In genomic region chr9:37414666-37415065, GRCm38 (mm10) we compare ENCODE assay signal across 24 mouse cellular contexts. TPM values are rescaled to one million over a fixed set of nuclear protein-coding genes. Genes with fewer than 3 reads are reported as not detected.
A peak's percentile ranks its signal among the peaks of the same experiment; 100 is the strongest.
DNase-seq lines count a peak whose midpoint lies in the region; ATAC-seq and TF ChIP-seq lines count a peak whose summit lies in the region.
"Had no signal": no experiment of that assay in that cellular context is flagged by ENCODE, and none has a peak within 500 bp of the region (broad histone marks: within the 10 kb centered on the region; RNA-seq: fewer than 3 reads in every experiment).

No protein-coding gene starts in this region.

- H3K36me3 ChIP-seq in forebrain, embryonic 11.5 days (ENCODE audit: control insufficient read depth, insufficient read depth, low read length), result no peaks in the 10 kb centered on the region
- no peaks in the 10 kb centered on the region for H3K36me3 ChIP-seq in forebrain, postnatal 0 days (ENCODE audit: insufficient read depth)
- H3K36me3 ChIP-seq in heart, embryonic 10.5 days, result no peaks in the 10 kb centered on the region
- H3K36me3 ChIP-seq in heart, embryonic 11.5 days (ENCODE audit: control insufficient read depth, insufficient read depth, low read length), result no peaks in the 10 kb centered on the region
- no peaks in the 10 kb centered on the region for H3K36me3 ChIP-seq in liver, adult 2 months (ENCODE audit: control insufficient read depth, insufficient read depth, low read length)
- H3K36me3 ChIP-seq: G1E had no signal

- H3K9me3 ChIP-seq in forebrain, embryonic 11.5 days (ENCODE audit: control insufficient read depth, low read length), result no peaks in the 10 kb centered on the region
- no peaks in the 10 kb centered on the region for H3K9me3 ChIP-seq in forebrain, postnatal 0 days (ENCODE audit: low read length)
- H3K9me3 ChIP-seq in heart, embryonic 10.5 days, result no peaks in the 10 kb centered on the region
- H3K9me3 ChIP-seq in heart, embryonic 11.5 days (replicated peaks; ENCODE audit: control insufficient read depth, low read length), result no peaks in the 10 kb centered on the region
- H3K9me3 ChIP-seq: G1E had no signal

- 90% methylated on average over 3 of the region's 3 CpGs for WGBS in forebrain, embryonic 11.5 days
- 81% methylated on average over 3 of the region's 3 CpGs for WGBS in forebrain, postnatal 0 days
- 82% methylated on average over 3 of the region's 3 CpGs for WGBS in heart, embryonic 10.5 days
- 73% methylated on average over 3 of the region's 3 CpGs for WGBS in heart, embryonic 11.5 days (ENCODE audit: insufficient replicate concordance)
- 39% methylated on average over 3 of the region's 3 CpGs for WGBS in liver, adult 2 months

- intact Hi-C loops in heart, postnatal 25 days (cut with DNase I), result no loop called here

- H3K79me2 ChIP-seq in liver, adult 2 months (ENCODE audit: control insufficient read depth, insufficient read depth, low read length), result no peaks in the 10 kb centered on the region

- H3K9ac ChIP-seq in forebrain, embryonic 11.5 days (ENCODE audit: low read length), result no peak overlapping the region
- no peak overlapping the region for H3K9ac ChIP-seq in forebrain, postnatal 0 days
- no peak overlapping the region for H3K9ac ChIP-seq in heart, embryonic 11.5 days (ENCODE audit: low read depth, low read length)
- no peak overlapping the region for H3K9ac ChIP-seq in liver, adult 2 months (ENCODE audit: low read depth, low read length)

- H3K4me3 ChIP-seq in forebrain, embryonic 11.5 days (ENCODE audit: low read depth, low read length), result no peak overlapping the region
- H3K4me3 ChIP-seq in forebrain, postnatal 0 days (ENCODE audit: low read depth, low read length), result no peak overlapping the region
- no peak overlapping the region for H3K4me3 ChIP-seq in heart, embryonic 10.5 days
- no peak overlapping the region for H3K4me3 ChIP-seq in heart, embryonic 11.5 days (ENCODE audit: low read depth, low read length)
- H3K4me3 ChIP-seq in liver, adult 2 months (ENCODE audit: insufficient read depth, low read depth, low read length), result no peak overlapping the region

- no peak overlapping the region for H3K4me2 ChIP-seq in forebrain, embryonic 11.5 days (ENCODE audit: low read depth, low read length, severe bottlenecking)
- no peak overlapping the region for H3K4me2 ChIP-seq in forebrain, postnatal 0 days (ENCODE audit: low read depth)
- no peak overlapping the region for H3K4me2 ChIP-seq in heart, embryonic 11.5 days

- no peak for ATAC-seq in forebrain, embryonic 11.5 days (replicated peaks; ENCODE audit: low FRiP score)
- ATAC-seq in forebrain, postnatal 0 days, result no peak
- ATAC-seq in heart, embryonic 11.5 days (replicated peaks; ENCODE audit: insufficient number of reproducible peaks, low FRiP score, low TSS enrichment), result no peak
- ATAC-seq: activated CD4-positive, CD25-positive, alpha-beta regulatory T cell, adult 4 months; CD4-positive, CD25-positive, alpha-beta regulatory T cell, adult 4 months; Patski had no signal

- H3K27ac ChIP-seq in forebrain, embryonic 11.5 days (ENCODE audit: low read depth, low read length), result no peak overlapping the region
- no peak overlapping the region for H3K27ac ChIP-seq in forebrain, postnatal 0 days (ENCODE audit: low read depth, low read length)
- H3K27ac ChIP-seq in heart, embryonic 10.5 days, result no peak overlapping the region
- H3K27ac ChIP-seq in heart, embryonic 11.5 days (ENCODE audit: low read depth, low read length), result no peak overlapping the region
- H3K27ac ChIP-seq in liver, adult 2 months (replicated peaks; ENCODE audit: insufficient read depth, low read depth, low read length), result no peak overlapping the region

- no peaks in the 10 kb centered on the region for H3K27me3 ChIP-seq in forebrain, embryonic 11.5 days (ENCODE audit: control insufficient read depth, insufficient read depth, low read length)
- no peaks in the 10 kb centered on the region for H3K27me3 ChIP-seq in forebrain, postnatal 0 days (ENCODE audit: insufficient read depth, low read length)
- peaks cover 15% of the 10 kb centered on the region for H3K27me3 ChIP-seq in heart, embryonic 10.5 days (ENCODE audit: insufficient read depth, poor library complexity, severe bottlenecking)
- H3K27me3 ChIP-seq in heart, embryonic 11.5 days (ENCODE audit: control insufficient read depth, insufficient read depth, low read length), result no peaks in the 10 kb centered on the region; the same call in 1 of the 2 replicates
- no peaks in the 10 kb centered on the region for H3K27me3 ChIP-seq in liver, adult 2 months (ENCODE audit: control insufficient read depth, insufficient read depth, low read length)
- H3K27me3 ChIP-seq: Patski had no signal

- no peak for TF ChIP-seq POLR2A in liver, adult 2 months (IDR thresholded peaks at IDR 0.05; ENCODE audit: extremely low read depth, insufficient read depth, low read length)

- peak; percentile 6 for DNase-seq in forebrain, embryonic 11.5 days (ENCODE audit: low spot score)
- DNase-seq in forebrain, postnatal 0 days, result no peak
- peak; percentile 72 for DNase-seq in heart, adult 11 months
- DNase-seq in heart, postnatal 25 days (ENCODE audit: low spot score), result no peak
- peak; percentile 10 for DNase-seq in heart, embryonic 10.5 days (ENCODE audit: low spot score)
- peak; percentile 80 for DNase-seq in liver, adult 2 months (ENCODE audit: extremely low read depth, low read depth, low spot score)
- DNase-seq in liver, result no peak
- DNase-seq: adrenal gland, adult 2 months; adrenal gland, adult 8-10 months; adrenal gland, postnatal 10 days; adrenal gland, postnatal 14 days; adrenal gland, postnatal 25 days; adrenal gland, postnatal 36 days; B cell, adult 2 months; cerebellum, adult 11 months; cerebellum, adult 11-12 months had no signal

- no peaks in the 10 kb centered on the region for H3K4me1 ChIP-seq in forebrain, embryonic 11.5 days (replicated peaks; ENCODE audit: control insufficient read depth, insufficient read depth, low read length)
- H3K4me1 ChIP-seq in forebrain, postnatal 0 days (ENCODE audit: insufficient read depth), result no peaks in the 10 kb centered on the region
- peaks cover 16% of the 10 kb centered on the region; the same call in 1 of the 2 replicates for H3K4me1 ChIP-seq in heart, embryonic 10.5 days
- H3K4me1 ChIP-seq in heart, embryonic 11.5 days (ENCODE audit: control insufficient read depth, insufficient read depth, low read length), result no peaks in the 10 kb centered on the region
- no peaks in the 10 kb centered on the region for H3K4me1 ChIP-seq in liver, adult 2 months (ENCODE audit: control insufficient read depth, insufficient read depth, low read length)

- TF ChIP-seq CTCF in forebrain, postnatal 0 days (IDR thresholded peaks at IDR 0.05; ENCODE audit: low read depth), result no peak
- TF ChIP-seq CTCF in liver, adult 2 months (IDR thresholded peaks at IDR 0.05; ENCODE audit: low read depth, low read length), result no peak

RNA-seq across cellular contexts. Expression of gene Robo4, which starts 13.0 kb away (rescaled TPM):
- polyA plus RNA-seq in forebrain, embryonic 11.5 days (2014; fragmentation: Nextera tagmentation; extraction: Ambion mirVana), result 6.6 and 7.0 TPM in 2 replicates
- total RNA-seq in forebrain, postnatal 0 days (2014; rRNA removed), result 4.1 and 9.6 TPM in 2 replicates
- polyA plus RNA-seq in forebrain, postnatal 0 days (2015; fragmentation: Nextera tagmentation; extraction: Ambion mirVana), result 3.1 and 3.3 TPM in 2 replicates
- 10 to 100 TPM; 29.7 to 30.1 TPM for total RNA-seq in heart, postnatal 25 days (2021)
- polyA plus RNA-seq in heart, embryonic 10.5 days (2016; fragmentation: Nextera tagmentation; extraction: Ambion mirVana), result 2.0 and 4.0 TPM in 2 replicates
- polyA plus RNA-seq in heart, embryonic 11.5 days (2014; fragmentation: Nextera tagmentation; extraction: Ambion mirVana), result 2.5 and 3.3 TPM in 2 replicates
- total RNA-seq in liver, adult 2 months (2014; rRNA removed), result 3.6 and 6.8 TPM in 2 replicates
- polyA plus RNA-seq in liver, adult 2 months (2012; rRNA removed), result 5.0 and 7.4 TPM in 2 replicates
- total RNA-seq: CH12.LX, MEL had no signal
- polyA plus RNA-seq: activated CD4-positive, CD25-positive, alpha-beta regulatory T cell, adult 4 months; C2C12; CD4-positive, CD25-positive, alpha-beta regulatory T cell, adult 4 months; G1E; Patski had no signal

RNA-seq across cellular contexts. Expression of gene Robo3, which starts 18.4 kb away (rescaled TPM):
- polyA plus RNA-seq in forebrain, embryonic 11.5 days (2014; fragmentation: Nextera tagmentation; extraction: Ambion mirVana), result 19.5 and 19.6 TPM in 2 replicates
- total RNA-seq in forebrain, postnatal 0 days (2014; rRNA removed), result 1.2 and 1.9 TPM in 2 replicates
- 0.48 and 1.5 TPM in 2 replicates for polyA plus RNA-seq in forebrain, postnatal 0 days (2015; fragmentation: Nextera tagmentation; extraction: Ambion mirVana)
- not detected for total RNA-seq in heart, postnatal 25 days (2021)
- polyA plus RNA-seq in heart, embryonic 10.5 days (2016; fragmentation: Nextera tagmentation; extraction: Ambion mirVana), result 0.06 and 0.10 TPM in 2 replicates
- polyA plus RNA-seq in heart, embryonic 11.5 days (2014; fragmentation: Nextera tagmentation; extraction: Ambion mirVana), result 0.29 and 0.35 TPM in 2 replicates
- total RNA-seq in liver, adult 2 months (2014; rRNA removed), result 0.07 TPM in 1 of 2 replicates, not detected in the other
- polyA plus RNA-seq in liver, adult 2 months (2012; rRNA removed), result 0.41 and 0.67 TPM in 2 replicates
- total RNA-seq: MEL had no signal
- polyA plus RNA-seq: activated CD4-positive, CD25-positive, alpha-beta regulatory T cell, adult 4 months; CD4-positive, CD25-positive, alpha-beta regulatory T cell, adult 4 months had no signal

RNA-seq across cellular contexts. Expression of gene Hepacam, which starts 47.5 kb away (rescaled TPM):
- polyA plus RNA-seq in forebrain, embryonic 11.5 days (2014; fragmentation: Nextera tagmentation; extraction: Ambion mirVana), result 0.07 and 0.09 TPM in 2 replicates
- 11.8 and 17.2 TPM in 2 replicates for total RNA-seq in forebrain, postnatal 0 days (2014; rRNA removed)
- 27.8 and 39.8 TPM in 2 replicates for polyA plus RNA-seq in forebrain, postnatal 0 days (2015; fragmentation: Nextera tagmentation; extraction: Ambion mirVana)
- total RNA-seq in heart, postnatal 25 days (2021), result not detected
- polyA plus RNA-seq in heart, embryonic 10.5 days (2016; fragmentation: Nextera tagmentation; extraction: Ambion mirVana), result 0.04 TPM in 1 of 2 replicates, not detected in the other
- polyA plus RNA-seq in heart, embryonic 11.5 days (2014; fragmentation: Nextera tagmentation; extraction: Ambion mirVana), result not detected in 2 replicates
- not detected in 2 replicates for total RNA-seq in liver, adult 2 months (2014; rRNA removed)
- 0.02 TPM in 1 of 2 replicates, not detected in the other for polyA plus RNA-seq in liver, adult 2 months (2012; rRNA removed)
- total RNA-seq: G1E had no signal
- polyA plus RNA-seq: activated CD4-positive, CD25-positive, alpha-beta regulatory T cell, adult 4 months; CD4-positive, CD25-positive, alpha-beta regulatory T cell, adult 4 months; G1E; Patski had no signal

Comparison
In these comparisons a context has a peak if more than half of its experiments do, and no peak if none do; other contexts are left out.
1. DNase-seq: peak in forebrain, embryonic 11.5 days (single experiment), heart, adult 11 months (single experiment), heart, embryonic 10.5 days (single experiment) and liver, adult 2 months (single experiment); none in forebrain, postnatal 0 days (single experiment), heart, postnatal 25 days (single experiment) and liver (single experiment).
2. RNA of gene Hepacam, which starts 47.5 kb away (polyA plus RNA-seq): 27.8 to 39.8 TPM in forebrain, postnatal 0 days; 0.07 to 0.09 TPM in forebrain, embryonic 11.5 days, 0.04 TPM in heart, embryonic 10.5 days, not detected in heart, embryonic 11.5 days and 0.02 TPM in liver, adult 2 months; every median in the first group is over 10 times any median in the second.